Mouse (Mus musculus): ENCODE measurements at regions not wholly inside any gene's neighbourhood (a gene's known extent, or its start where the extent isn't known, plus 50 kb on each side); places are given as distances from the start of the nearest gene placed in this dataset.

- no peak for DNase-seq (ENCODE audit: low spot score in 2 of 2)
These were observed 390.0 kb downstream of the Plk2 start for GRCm38 (mm10) chr13:110784822-110785221.

GRCm38 (mm10) chr13:110798313-110798712 is 403.5 kb downstream of the Plk2 start:
- no peak for DNase-seq (ENCODE audit: low spot score in 2 of 2)

- no peak for DNase-seq (ENCODE audit: low spot score in 2 of 2)
These were observed 408.0 kb downstream of the Plk2 start for GRCm38 (mm10) chr13:110802841-110803240.

GRCm38 (mm10) chr13:110812401-110812800 is 417.6 kb downstream of the Plk2 start:
- DNase-seq (ENCODE audit: low spot score in 2 of 2), result no peak

GRCm38 (mm10) chr13:110814066-110814465 is 419.2 kb downstream of the Plk2 start:
- no peak for DNase-seq (ENCODE audit: low spot score in 2 of 2)

GRCm38 (mm10) chr13:110819301-110819862 is 424.5 kb downstream of the Plk2 start:
- DNase-seq (ENCODE audit: low spot score in 2 of 2), result no peak

- DNase-seq (ENCODE audit: low spot score in 2 of 2), result no peak
These were observed 429.9 kb upstream of the Actbl2 start for GRCm38 (mm10) chr13:110824878-110825277.

GRCm38 (mm10) chr13:110832442-110832841 is 422.4 kb upstream of the Actbl2 start:
- DNase-seq (ENCODE audit: low spot score in 2 of 2), result no peak

- DNase-seq (ENCODE audit: low spot score in 2 of 2), result no peak
These were observed 417.9 kb upstream of the Actbl2 start for GRCm38 (mm10) chr13:110836936-110837335.

- DNase-seq (ENCODE audit: low spot score in 2 of 2), result no peak
These were observed 412.9 kb upstream of the Actbl2 start for GRCm38 (mm10) chr13:110841949-110842348.

- DNase-seq (ENCODE audit: low spot score in 2 of 2), result no peak
These were observed 409.1 kb upstream of the Actbl2 start for GRCm38 (mm10) chr13:110845695-110846094.

GRCm38 (mm10) chr13:110852996-110853727 is 401.7 kb upstream of the Actbl2 start:
- no peak for DNase-seq (ENCODE audit: low spot score in 2 of 2)

- no peak for DNase-seq (ENCODE audit: low spot score in 2 of 2)
These were observed 400.6 kb upstream of the Actbl2 start for GRCm38 (mm10) chr13:110854213-110854612.

- DNase-seq (ENCODE audit: low spot score in 2 of 2), result no peak
These were observed 388.8 kb upstream of the Actbl2 start for GRCm38 (mm10) chr13:110865902-110866512.

GRCm38 (mm10) chr13:110866713-110867112 is 388.1 kb upstream of the Actbl2 start:
- DNase-seq (ENCODE audit: low spot score in 2 of 2), result no peak

GRCm38 (mm10) chr13:110871125-110871775 is 383.6 kb upstream of the Actbl2 start:
- no peak for DNase-seq (ENCODE audit: low spot score in 2 of 2)

- no peak for DNase-seq (ENCODE audit: low spot score in 2 of 2)
These were observed 383.1 kb upstream of the Actbl2 start for GRCm38 (mm10) chr13:110871776-110872135.

GRCm38 (mm10) chr13:110881573-110881972 is 373.2 kb upstream of the Actbl2 start:
- no peak for DNase-seq (ENCODE audit: low spot score in 2 of 2)

GRCm38 (mm10) chr13:110882173-110882572 is 372.6 kb upstream of the Actbl2 start:
- no peak for DNase-seq (ENCODE audit: low spot score in 2 of 2)

GRCm38 (mm10) chr13:110882661-110883172 is 372.1 kb upstream of the Actbl2 start:
- no peak for DNase-seq (ENCODE audit: low spot score in 2 of 2)

- DNase-seq (ENCODE audit: low spot score in 2 of 2), result peak in 1 of 2 experiments; percentile 5
These were observed 360.9 kb upstream of the Actbl2 start for GRCm38 (mm10) chr13:110893909-110894308.

- no peak for DNase-seq (ENCODE audit: low spot score in 2 of 2)
These were observed 359.5 kb upstream of the Actbl2 start for GRCm38 (mm10) chr13:110895349-110895748.
